Mouse (Mus musculus) midbrain, embryonic 11.5 days (tissue): ENCODE results near the gene P3h4. TPM values are rescaled to one million over a fixed set of nuclear protein-coding genes. Genes with fewer than 3 reads are reported as not detected.

Experiments used
- ATAC-seq: fragments of 200-750 bp; cut with Nextera tagmentation; 2 replicates; pipeline ENCODE4 v1.8.0; 2017; ENCODE audit warnings: moderate TSS enrichment, moderate library complexity; ENCODE audit not compliant: low FRiP score
- DNase-seq: peaks from one replicate; pipeline ENCODE4 v3.0.0; 2015; ENCODE audit warnings: low spot score; ENCODE audit errors: missing footprints
- H3K27ac ChIP-seq: fragments of 300-500 bp; sonication (generic); 2 replicates; pipeline ENCODE4 v1.5.1; 2014; ENCODE audit warnings: low read depth, low read length
- H3K27me3 ChIP-seq: fragments of 300-500 bp; sonication (generic); 2 replicates; pipeline ENCODE4 v1.6.1; 2014; ENCODE audit warnings: mild to moderate bottlenecking, low read length, moderate library complexity, mixed read lengths; ENCODE audit not compliant: control insufficient read depth, insufficient read depth
- H3K36me3 ChIP-seq: fragments of 300-500 bp; sonication (generic); 2 replicates; pipeline ENCODE4 v1.6.1; 2014; ENCODE audit warnings: mild to moderate bottlenecking, low read length, moderate library complexity, mixed read lengths; ENCODE audit not compliant: control insufficient read depth, insufficient read depth
- H3K4me1 ChIP-seq: fragments of 300-500 bp; sonication (generic); 2 replicates; pipeline ENCODE4 v1.6.1; 2014; ENCODE audit warnings: low read length; ENCODE audit not compliant: control insufficient read depth, insufficient read depth
- H3K4me2 ChIP-seq: fragments of 300-500 bp; sonication (generic); 2 replicates; pipeline ENCODE4 v1.6.1; 2014; ENCODE audit warnings: mild to moderate bottlenecking, moderate library complexity
- H3K4me3 ChIP-seq: fragments of 300-500 bp; sonication (generic); 2 replicates; pipeline ENCODE4 v1.5.1; 2014; ENCODE audit warnings: low read depth, low read length
- H3K9ac ChIP-seq: fragments of 300-500 bp; sonication (generic); 2 replicates; pipeline ENCODE4 v1.6.1; 2014; ENCODE audit warnings: low read length
- H3K9me3 ChIP-seq: fragments of 300-500 bp; sonication (generic); 2 replicates; pipeline ENCODE4 v1.6.1; 2016; ENCODE audit warnings: low read length; ENCODE audit not compliant: control insufficient read depth
- WGBS: fragments of 180-500 bp; shearing (Covaris S2); extraction: QIAGEN DNeasy Blood & Tissue Kit; methylation state at CpG from one replicate; pipeline ENCODE4 v1.1.7; 2014; 5-methylcytosine and 5-hydroxymethylcytosine counted together
- polyA plus RNA-seq: library from polyadenylated mRNA; unstranded; fragments of >200 nt; fragmentation: Nextera tagmentation; extraction: Ambion mirVana; gene quantifications from 2 replicates; pipeline ENCODE4 v1.2.1, GENCODE M21; 2014

P3h4 gene
- polyA plus RNA-seq, 1 experiment from 2014 or later: 19.3 TPM

DNA sequence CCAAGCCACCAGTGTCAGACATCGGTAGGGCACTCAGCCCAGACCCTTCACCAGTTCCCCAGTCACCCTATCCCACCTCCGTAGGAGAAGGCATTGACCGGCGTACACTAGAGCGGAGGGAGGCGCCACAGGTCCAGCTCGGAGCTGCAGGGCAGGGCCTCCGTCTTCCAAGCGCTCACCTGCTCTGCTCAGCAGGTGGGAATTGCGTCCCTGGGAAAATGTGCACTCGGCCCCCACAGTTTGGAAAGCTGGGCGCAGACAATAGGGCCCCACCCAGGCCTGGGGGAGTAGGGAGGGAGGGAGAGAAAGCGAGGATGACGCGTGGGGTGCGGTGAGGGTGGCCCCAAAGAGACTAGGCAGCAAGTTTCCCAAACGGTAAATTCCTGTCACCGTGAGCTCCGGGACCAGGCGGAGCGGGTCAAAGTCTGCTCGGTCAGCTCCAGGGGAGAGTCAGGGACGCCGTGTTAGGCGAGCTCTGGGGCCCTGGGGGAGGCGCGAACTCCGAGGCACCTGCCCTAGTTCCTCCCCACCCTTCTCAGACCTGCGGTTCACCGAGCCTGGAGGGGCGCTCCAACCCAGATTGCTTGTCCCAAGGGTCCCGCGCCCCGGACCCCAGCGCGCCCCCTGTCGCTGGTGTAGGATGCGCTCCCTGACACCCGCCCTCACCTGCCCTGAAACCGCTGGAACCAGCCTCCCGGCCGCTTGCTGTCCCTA lies 17.6 kb downstream of the P3h4 start:
- Histone ChIP-seq H3K9ac (peak overlapping the region; percentile 63), H3K36me3 (no peaks in the 10 kb centered on the region), H3K4me1 (0 out of 2 replicates have a peak, but pooled peaks cover 3% of the 10 kb centered on the region), H3K27me3 (peaks cover 22% of the 10 kb centered on the region), H3K4me2 (peak overlapping the region; percentile 60), H3K9me3 (no peaks in the 10 kb centered on the region), H3K27ac (no peak overlapping the region), H3K4me3 (peak overlapping the region; percentile 52)
- DNase-seq: peak; percentile 89
- ATAC-seq: no peak
- WGBS: 3% methylated on average over 42 of the region's 42 CpGs

DNA sequence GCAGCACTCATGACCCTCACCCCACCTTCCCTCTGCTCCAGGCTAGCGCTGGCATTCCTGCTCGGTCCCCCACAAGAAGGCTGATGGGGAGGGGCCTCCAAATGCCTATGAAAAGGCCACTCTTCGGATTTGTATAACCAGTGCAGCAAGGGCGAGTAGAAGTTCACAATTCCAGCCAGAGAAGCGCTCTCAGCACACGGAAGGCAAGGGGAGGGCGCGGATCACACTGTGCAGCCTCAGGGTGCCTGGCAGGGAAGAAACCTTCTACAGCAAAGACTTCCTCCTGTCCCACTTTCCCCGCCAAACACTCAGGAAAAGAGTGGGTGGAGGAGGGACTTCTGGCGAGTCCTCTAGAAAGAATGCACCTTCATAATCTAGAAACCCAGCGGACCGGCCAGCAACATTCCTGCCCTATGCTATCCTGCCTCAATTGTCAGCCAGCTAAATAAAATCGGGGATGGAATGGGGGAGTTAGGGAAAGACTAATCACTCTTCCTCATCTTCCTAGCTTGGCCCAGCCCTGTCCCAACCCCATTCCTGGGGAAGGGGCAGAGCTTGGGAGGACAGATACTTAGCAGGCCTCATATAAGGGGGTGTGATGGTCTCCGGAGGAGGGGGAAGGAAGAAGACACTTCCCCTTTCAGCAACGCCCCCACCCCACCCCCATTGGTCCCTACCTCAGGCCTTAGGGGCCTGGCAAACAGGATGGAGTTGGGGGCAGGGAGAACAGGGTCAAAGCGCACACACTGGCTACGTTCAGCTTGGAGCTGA lies 18.6 kb downstream of the P3h4 start:
- DNase-seq (no peak), ATAC-seq (no peak)
- Histone ChIP-seq H3K9me3 (no peaks in the 10 kb centered on the region), H3K9ac (no peak overlapping the region), H3K27me3 (peaks cover 22% of the 10 kb centered on the region), H3K36me3 (no peaks in the 10 kb centered on the region), H3K4me3 (peak overlapping the region; percentile 52), H3K4me2 (peak overlapping the region; percentile 60), H3K4me1 (peaks cover 5% of the 10 kb centered on the region; the same call in 1 of the 2 replicates), H3K27ac (no peak overlapping the region)
- WGBS: 34% methylated on average over 17 of the region's 17 CpGs

DNA sequence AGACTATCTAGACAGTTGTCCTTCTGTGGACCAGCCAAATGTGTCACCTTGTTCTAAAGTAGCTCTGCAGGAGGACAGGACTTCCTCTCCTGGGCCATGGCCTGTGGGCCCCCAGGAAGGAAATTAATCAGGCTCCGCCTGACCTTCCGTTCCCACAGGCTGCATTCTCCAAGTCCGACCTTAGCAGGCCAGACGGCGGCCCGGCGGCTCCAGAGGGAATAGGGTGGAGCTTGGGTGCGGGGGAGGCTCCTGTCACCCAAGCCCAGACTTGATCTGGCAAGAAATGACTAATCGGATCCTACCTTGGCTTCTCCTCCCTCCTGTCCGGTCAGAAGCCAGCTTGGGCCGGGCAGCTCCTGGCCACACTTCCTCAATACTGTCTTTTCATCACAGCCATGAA lies 19.4 kb downstream of the P3h4 start:
- DNase-seq (no peak), ATAC-seq (no peak)
- Histone ChIP-seq H3K4me2 (no peak overlapping the region), H3K36me3 (no peaks in the 10 kb centered on the region), H3K4me1 (peaks cover 5% of the 10 kb centered on the region), H3K27ac (no peak overlapping the region), H3K27me3 (peaks cover 22% of the 10 kb centered on the region), H3K4me3 (no peak overlapping the region), H3K9ac (no peak overlapping the region), H3K9me3 (no peaks in the 10 kb centered on the region)
- 42% methylated on average over 11 of the region's 11 CpGs for WGBS

DNA sequence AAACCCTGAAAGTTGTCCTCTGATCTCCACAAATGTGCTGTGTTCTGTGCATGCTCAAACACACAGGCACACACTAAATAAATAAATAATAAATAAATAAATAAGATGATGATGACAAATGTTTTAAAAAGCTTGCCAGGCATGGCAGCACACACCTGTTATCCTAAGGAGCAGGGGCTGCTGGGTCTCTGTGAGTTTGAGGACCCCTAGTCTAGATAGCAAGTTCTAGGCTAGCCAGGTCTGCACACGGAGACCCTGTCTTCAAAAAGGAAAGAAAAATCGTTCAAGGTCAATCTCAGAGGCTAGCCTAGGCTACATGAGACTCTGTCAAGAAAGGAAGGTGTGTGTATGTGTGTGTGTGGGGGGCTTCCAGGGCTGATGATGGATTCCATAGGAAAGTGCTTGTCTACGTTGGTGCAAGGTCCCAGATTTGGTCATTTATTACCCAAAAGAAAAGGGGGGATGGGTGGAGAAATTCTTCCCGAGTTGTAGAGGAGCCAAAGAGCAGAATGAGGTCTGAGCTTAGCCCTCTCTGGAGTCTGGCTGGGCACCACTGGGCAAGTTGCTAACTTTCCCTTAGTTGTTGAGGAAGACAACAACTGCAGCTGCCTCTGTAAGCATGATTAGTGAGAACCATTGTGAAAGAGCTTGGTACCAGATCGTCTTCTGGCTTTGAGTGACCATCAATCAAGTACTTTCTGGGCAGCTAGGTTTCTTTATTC lies 20.1 kb downstream of the P3h4 start:
- DNase-seq: no peak
- Histone ChIP-seq H3K4me3 (no peak overlapping the region), H3K9ac (no peak overlapping the region), H3K27me3 (peaks cover 22% of the 10 kb centered on the region), H3K4me2 (no peak overlapping the region), H3K36me3 (no peaks in the 10 kb centered on the region), H3K9me3 (no peaks in the 10 kb centered on the region), H3K27ac (no peak overlapping the region), H3K4me1 (peaks cover 5% of the 10 kb centered on the region)
- ATAC-seq: no peak
- 79% methylated on average over 5 of the region's 5 CpGs for WGBS

DNA sequence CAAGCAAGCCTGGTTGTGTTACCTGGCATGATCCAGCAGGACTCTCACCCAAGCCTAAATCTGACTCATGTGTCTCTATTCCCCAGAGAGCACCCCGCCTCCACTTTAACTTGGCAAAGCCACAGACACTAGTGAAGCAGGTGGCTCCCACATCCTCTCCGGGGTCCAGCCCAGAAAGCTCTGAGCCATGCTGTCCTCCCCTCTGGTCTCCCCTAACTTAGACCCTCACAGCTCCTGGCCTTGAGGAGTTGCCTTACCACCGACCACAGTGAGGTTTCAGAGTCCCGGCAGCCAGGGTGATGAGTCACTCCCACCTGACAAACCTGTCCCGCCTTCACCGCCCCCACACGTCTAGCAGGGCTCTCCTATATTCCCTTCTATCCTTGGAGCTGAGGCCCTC lies 20.9 kb downstream of the P3h4 start:
- DNase-seq: no peak
- ATAC-seq: no peak
- Histone ChIP-seq H3K4me3 (no peak overlapping the region), H3K27me3 (peaks cover 22% of the 10 kb centered on the region), H3K9ac (no peak overlapping the region), H3K4me2 (no peak overlapping the region), H3K27ac (no peak overlapping the region), H3K4me1 (peaks cover 5% of the 10 kb centered on the region), H3K36me3 (no peaks in the 10 kb centered on the region), H3K9me3 (no peaks in the 10 kb centered on the region)
- 85% methylated on average over 7 of the region's 7 CpGs for WGBS

DNA sequence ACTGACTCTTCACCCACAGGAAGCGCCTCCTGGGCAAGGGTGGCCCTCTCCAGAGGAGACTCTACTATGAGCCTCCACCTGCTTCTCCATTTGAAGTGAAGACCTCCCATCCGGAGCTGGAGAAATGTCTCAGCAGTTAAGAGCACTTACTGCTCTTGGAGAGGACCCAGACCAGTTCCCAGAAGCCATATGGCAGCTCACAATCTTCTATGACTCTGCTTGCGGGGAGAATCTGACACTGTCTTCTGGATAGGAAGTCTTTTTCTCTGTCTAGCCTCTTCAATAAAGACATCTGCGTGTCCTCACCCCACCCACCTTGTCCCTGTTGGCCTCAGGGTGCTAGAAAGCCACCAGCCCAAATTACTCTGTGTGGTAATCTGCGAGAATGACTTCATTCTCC lies 21.7 kb downstream of the P3h4 start:
- Histone ChIP-seq H3K36me3 (no peaks in the 10 kb centered on the region), H3K9me3 (no peaks in the 10 kb centered on the region), H3K27me3 (peaks cover 22% of the 10 kb centered on the region), H3K27ac (no peak overlapping the region), H3K4me2 (no peak overlapping the region), H3K4me3 (no peak overlapping the region), H3K4me1 (peaks cover 5% of the 10 kb centered on the region), H3K9ac (no peak overlapping the region)
- ATAC-seq: no peak
- DNase-seq: no peak
- WGBS: 90% methylated on average over 5 of the region's 5 CpGs

DNA sequence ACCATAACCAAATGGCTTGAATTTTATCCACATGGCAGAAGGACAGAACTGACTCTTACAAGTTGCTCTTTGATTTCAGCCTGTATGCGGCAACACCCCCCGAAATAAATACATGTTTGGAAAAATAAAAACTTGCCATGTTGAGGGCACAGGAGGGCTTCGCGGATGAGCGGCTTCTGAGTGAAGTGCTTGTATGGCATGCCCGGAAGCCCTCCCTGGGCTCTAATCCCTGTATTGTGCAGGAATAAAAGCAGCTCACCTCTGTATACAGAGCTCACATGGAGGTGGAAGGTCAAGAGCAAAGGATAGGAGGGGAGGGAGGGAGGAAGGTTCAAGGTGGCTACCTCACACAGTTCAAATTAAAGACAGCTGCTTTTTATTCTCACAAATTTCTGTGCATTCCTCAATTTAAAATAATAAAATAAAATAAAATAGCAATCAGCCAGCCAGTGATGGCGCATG lies 22.7 kb downstream of the P3h4 start:
- Histone ChIP-seq H3K27ac (no peak overlapping the region), H3K36me3 (no peaks in the 10 kb centered on the region), H3K4me3 (no peak overlapping the region), H3K4me2 (no peak overlapping the region), H3K4me1 (peaks cover 3% of the 10 kb centered on the region), H3K9me3 (no peaks in the 10 kb centered on the region), H3K9ac (no peak overlapping the region), H3K27me3 (peaks cover 17% of the 10 kb centered on the region)
- 72% methylated on average over 7 of the region's 7 CpGs for WGBS
- DNase-seq (no peak), ATAC-seq (no peak)

DNA sequence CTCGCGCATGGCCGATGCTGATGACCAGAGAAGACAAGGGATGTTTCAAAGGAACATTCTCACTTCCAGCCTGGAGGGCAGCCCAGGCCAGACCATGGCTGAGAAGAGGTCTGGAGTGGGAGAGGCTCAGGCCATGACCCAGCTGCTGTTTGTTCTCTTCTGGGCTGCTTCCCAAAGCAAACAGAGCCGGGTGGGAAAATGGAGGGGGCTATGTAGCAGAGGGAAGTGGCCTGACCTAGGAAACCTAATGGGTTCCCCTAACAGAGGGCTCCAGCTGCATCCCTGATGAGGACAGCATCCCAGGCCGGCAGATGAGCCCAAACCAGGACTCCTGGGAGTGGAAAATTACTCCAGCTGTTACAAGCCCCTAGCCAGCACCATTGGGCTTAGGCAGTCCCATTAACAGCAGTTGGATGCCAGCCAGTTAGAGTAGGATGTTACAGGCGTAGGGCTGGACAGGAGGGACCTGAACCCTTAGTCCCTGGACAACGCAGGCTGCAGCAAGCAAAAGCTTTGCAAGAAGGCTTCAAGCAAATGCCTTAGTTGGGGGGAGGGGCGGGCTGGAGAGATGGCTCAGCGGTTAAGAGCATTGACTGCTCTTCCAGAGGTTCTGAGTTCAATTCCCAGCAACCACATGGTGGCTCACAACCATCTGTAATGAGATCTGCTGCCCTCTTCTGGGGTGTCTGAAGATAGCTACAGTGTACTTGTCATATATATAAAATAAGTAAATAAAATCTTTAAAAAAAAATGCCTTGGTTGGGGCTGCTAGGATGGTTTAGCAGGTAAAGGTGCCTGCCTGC lies 23.4 kb downstream of the P3h4 start:
- Histone ChIP-seq H3K27me3 (peaks cover 10% of the 10 kb centered on the region; the same call in 1 of the 2 replicates), H3K9me3 (no peaks in the 10 kb centered on the region), H3K27ac (no peak overlapping the region), H3K36me3 (no peaks in the 10 kb centered on the region), H3K4me1 (peaks cover 2% of the 10 kb centered on the region), H3K4me3 (no peak overlapping the region), H3K4me2 (0 out of 2 replicates have a peak overlapping the region, but pooled peaks have one; percentile 5), H3K9ac (no peak overlapping the region)
- ATAC-seq: peak; percentile 44; the same call in 1 of the 2 replicates
- no peak for DNase-seq
- 73% methylated on average over 9 of the region's 9 CpGs for WGBS
